Mouse (Mus musculus) MEL (cell line): ENCODE results near the gene Sorbs1.

Experiments used
- BHLHE40 ChIP-seq: IDR thresholded peaks from 2 replicates; pipeline ENCODE4 v1.6.1; 2012; ENCODE audit warnings: low read depth, mild to moderate bottlenecking, inconsistent platforms, low read length, improper control_type of control experiment, borderline replicate concordance
- CTCF ChIP-seq, 3 experiments: IDR thresholded peaks in 2 of 3; conservative IDR thresholded peaks in 1 of 3; 2 replicates each; pipeline ENCODE4 v1.5.1; 2011 to 2012; ENCODE audit warnings: low read length in 3 of 3, low read depth in 2 of 3, mild to moderate bottlenecking in 2 of 3, improper control_type of control experiment in 1 of 3, inconsistent platforms in 1 of 3, mixed read lengths in 1 of 3, moderate library complexity in 1 of 3; ENCODE audit not compliant: control insufficient read depth in 1 of 3, insufficient read depth in 1 of 3, poor library complexity in 1 of 3, severe bottlenecking in 1 of 3
- ELF1 ChIP-seq: IDR thresholded peaks from 2 replicates; pipeline ENCODE4 v1.6.1; 2014; ENCODE audit warnings: low read depth, mild to moderate bottlenecking, inconsistent platforms, low read length, improper control_type of control experiment, moderate library complexity
- MAX ChIP-seq: IDR thresholded peaks from 2 replicates; pipeline ENCODE4 v1.6.1; 2011; ENCODE audit warnings: low read length, improper control_type of control experiment
- RCOR1 ChIP-seq: IDR thresholded peaks from 2 replicates; pipeline ENCODE4 v1.6.1; 2012; ENCODE audit warnings: low read depth, mild to moderate bottlenecking, inconsistent platforms, low read length, improper control_type of control experiment
- SMC3 ChIP-seq: IDR thresholded peaks from 2 replicates; pipeline ENCODE4 v1.6.1; 2011; ENCODE audit warnings: low read depth, low read length, improper control_type of control experiment
- USF1 ChIP-seq: IDR thresholded peaks from 2 replicates; pipeline ENCODE4 v1.6.1; 2014; ENCODE audit warnings: low read depth, mild to moderate bottlenecking, inconsistent platforms, low read length, improper control_type of control experiment, moderate library complexity

DNA sequence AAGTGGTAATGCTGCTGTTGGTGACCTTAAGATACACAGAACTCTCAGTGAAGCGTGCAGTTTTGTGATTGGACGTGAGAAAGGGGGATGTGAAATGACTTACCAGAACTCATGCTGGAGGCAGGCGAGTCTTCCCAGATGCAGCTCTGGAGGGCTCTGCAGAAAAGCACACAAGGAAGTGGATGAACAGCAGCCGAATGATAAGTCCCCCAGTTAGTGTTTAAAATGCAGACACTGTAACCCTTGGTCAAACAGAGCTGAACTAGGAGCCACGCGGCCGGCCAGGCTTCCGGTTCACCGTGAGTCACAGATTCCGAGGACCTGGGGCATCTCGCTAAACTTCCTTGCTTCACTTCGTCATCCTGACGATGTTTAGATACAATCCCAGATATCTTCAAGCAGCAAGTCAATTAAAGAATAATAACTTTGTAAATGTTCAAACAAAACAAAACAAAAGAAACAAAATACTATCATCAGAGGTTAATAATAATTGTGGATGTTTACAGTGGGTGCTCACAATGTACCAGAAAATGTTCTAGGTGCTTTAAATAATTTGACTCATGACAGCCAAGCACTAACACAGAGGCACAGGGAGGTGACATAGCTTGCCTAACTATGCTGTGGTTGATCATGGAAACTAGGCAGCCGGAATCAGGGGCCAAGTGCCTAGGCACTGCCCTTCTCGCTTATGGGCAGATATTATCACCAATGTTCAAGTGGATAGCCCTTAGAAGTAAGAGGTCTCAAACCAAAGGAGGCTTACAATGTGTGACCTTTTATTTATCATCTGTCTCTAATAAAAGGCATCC, 111.2 kb downstream of the Sorbs1 start:
- no peak for TF ChIP-seq SMC3
- TF ChIP-seq RCOR1 = no peak
- TF ChIP-seq MAX = no peak
- TF ChIP-seq CTCF (IDR thresholded peaks at IDR 0.05 in 2 of 3, conservative IDR thresholded peaks at IDR 0.05 in 1 of 3; ENCODE audit: control insufficient read depth in 1 of 3, insufficient read depth in 1 of 3, low read depth in 2 of 3, low read length in 3 of 3, poor library complexity in 1 of 3, severe bottlenecking in 1 of 3) = no peak
- TF ChIP-seq USF1 = no peak
- TF ChIP-seq ELF1 = no peak
- no peak for TF ChIP-seq BHLHE40
